Mouse (Mus musculus) spleen, embryonic (tissue): ENCODE results near the gene Sox12.

Source experiments
- CTCF ChIA-PET: fragments of 350-600 bp; sonication (Branson Sonifier 250); formaldehyde crosslinking; loops from one replicate; lab custom pipeline; 2022; lab: Charles Lee

Sox12 gene

DNA sequence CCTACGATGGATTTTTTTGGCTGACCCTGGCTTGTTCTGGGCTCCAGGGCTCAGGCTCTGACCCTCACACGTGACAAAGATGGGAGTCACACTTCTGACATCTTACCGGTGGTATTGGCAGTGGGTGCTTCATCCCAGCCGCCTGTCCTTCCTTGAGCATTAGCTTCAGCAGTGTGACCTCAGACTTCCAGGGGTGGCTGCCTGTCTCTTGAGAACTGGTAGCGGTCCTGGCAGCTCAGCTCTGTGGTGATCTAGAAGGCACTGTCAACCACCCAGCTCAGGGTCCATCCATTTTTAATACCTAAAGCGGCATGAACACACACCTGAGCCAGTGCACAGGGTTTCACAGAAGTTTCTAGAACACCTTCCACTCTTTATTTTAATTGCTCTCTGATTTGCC is 11.9 kb upstream of the Sox12 start:
- CTCF ChIA-PET: interaction anchor here (0.5 kb wide), 1 partner anchor 41 kb away, joined by 4 read pairs; no protein-coding TSS in a partner anchor

DNA sequence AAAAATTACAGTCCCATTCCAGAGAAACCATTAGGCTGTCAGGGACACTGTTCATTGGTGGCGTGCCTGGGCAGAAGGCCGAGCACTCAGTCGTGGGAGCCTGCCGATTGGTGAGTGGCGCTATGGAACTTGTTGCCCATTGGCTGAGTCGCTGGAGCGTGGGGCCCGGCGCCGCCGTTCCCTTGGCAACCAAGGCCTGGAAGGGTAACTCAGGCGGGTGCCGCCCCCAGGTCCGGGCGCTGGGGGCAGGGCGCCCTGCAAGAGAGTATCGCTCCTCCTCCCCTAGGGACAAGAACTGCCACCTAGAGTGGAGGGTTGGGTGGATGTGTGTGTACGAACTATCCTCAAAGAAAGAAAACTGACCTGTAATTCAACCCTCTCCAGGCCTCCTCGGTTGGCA is 8.3 kb upstream of the Sox12 start:
- CTCF ChIA-PET: no interaction called here

DNA sequence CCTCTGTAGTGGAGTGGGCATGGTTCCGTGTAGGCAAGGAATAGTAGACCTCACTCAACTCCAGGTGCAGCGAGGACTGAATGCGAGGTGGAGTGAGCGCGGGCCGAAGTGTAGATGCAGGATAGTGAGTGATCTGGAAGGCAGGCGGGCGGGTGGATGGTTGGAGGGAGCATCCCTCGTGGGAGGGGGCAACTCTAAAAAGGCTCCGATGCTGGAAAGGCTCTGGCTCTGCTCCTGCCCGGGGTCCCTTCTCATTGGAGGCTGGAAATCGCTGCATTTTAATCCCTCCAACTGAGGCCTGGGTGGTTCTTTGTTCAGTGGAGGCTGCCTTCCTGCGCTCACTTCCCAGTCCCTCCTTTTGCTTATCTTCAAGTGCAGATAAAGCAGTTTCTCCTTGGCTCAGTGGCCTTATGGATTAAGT is 1.3 kb upstream of the Sox12 start:
- CTCF ChIA-PET: no interaction called here

DNA sequence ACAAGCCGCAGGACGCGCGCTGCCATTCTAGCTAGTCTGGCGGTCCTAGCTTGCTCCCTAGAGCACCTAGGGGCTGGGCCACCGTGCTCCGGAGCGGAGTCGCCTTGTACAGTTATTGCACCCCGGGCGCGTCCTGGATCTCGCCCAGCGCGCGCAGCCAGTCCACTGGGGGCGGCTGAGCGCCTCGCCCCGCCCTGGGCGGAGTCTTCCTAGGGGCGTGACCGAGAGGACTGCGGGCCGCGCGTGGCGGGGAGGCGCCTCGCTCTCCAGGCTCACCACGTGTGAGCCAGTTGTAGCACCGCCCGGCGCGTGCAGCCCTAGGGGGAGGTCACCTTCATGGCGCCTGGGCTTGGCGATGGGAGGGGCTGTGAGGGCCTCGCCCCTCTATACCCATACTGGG is 828 bp upstream of the Sox12 start:
- CTCF ChIA-PET: no interaction called here

DNA sequence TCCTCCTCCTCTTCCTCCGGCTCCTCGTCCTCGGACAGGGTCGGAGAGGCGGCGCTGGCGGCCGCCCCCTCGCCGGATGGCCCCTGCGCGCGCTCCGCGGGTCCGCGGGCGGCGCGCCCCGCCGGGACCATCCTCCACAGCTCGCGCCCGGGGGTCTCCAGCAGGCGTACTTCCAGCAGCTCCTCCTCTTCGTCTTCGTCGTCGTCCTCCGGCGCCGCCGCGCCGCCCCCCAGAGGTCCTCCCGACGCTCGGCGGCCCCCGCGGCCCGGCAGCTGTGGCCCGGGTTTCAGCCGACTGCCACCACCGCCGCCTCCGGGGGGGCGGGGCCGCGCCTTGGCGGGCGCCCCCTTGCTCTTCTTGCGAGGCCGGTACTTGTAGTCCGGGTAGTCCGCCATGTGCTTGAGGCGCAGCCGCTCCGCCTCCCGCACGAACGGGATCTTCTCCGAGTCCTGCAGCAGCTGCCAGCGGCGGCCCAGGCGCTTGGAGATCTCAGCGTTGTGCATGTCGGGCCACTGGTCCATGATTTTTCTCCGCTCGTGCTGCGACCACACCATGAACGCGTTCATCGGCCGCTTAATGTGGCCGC is 766 bp downstream of the Sox12 start:
- CTCF ChIA-PET: interaction anchor here (0.9 kb wide), 1 partner anchor 448 kb away, joined by 3 read pairs; no protein-coding TSS in a partner anchor

DNA sequence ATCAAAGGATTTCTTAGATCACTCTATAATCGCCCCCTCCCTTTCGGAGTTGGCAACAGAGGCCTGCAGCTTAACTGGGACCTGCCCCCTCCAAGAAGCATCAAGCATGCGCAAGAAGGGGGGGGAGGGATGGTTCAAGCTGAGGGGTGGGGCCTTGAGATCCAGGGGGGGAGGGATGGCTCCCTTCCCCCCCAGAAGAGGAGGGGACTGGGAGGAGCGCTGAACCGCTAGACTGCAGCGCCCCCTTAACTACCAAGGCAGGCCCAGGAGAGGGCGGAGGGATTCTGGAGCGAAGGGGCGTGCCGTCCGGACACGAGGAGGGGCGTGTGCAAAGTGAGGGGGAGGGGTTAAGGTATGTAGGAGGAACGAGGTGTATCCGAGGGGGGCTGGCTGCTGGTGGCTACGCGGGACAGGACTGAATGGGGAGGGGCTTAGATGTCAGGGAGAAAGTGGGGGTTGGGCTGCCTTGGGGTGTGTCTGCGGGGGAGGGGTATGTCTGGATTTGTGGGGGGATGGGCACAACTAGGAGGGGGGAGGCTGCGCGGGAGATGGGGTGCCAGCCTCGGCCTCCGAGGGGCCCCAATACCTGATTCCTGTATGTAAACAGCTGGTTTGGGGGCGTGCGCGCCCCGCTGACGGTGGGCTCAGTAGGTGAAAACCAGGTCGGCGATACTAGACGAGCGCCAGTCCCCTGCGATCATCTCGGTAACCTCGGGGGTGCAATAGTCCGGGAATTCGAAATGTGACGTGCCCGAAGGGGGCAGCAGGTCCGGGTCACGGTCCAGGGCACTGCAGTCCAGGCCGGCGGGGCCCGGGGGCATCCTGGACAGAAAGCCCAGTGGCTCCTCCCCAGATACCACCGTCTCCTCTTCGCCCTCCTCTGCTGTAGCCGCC is 1.5 kb downstream of the Sox12 start:
- CTCF ChIA-PET: interaction anchor here (0.6 to 1.2 kb wide), 4 partner anchors 41 to 449 kb away, joined by 3 to 11 read pairs (median 4); no protein-coding TSS in a partner anchor

DNA sequence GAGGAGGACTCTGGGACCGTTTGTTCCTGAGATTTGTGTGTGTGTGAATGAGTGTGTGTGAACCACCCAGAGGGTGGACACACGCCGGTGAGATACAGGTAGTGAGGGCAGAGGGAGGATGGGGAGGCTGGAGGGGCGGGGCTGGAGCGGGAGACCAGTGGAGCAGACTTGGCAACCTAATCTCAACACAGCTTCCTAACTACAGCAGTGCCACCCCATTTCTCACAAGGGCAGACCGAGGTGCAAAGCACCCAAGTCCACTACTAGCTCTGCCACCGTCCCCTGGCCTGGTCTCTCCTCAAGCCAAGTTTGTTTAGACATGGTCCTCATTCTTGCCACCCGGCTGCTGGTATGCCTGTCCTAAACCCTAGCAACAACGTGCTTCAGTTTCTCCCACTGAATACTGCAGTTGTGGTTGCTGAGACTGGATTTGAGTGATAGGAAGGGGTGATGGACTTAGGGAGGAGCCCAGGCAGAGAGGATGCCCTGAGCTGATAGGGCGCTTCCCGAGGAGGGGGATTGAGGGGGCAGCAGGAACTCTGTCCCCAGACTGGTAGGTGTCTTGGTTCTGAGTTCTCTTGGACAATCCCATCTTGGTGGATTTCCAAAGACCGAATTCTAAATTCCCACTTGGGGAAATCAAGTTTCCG is 2.5 kb downstream of the Sox12 start:
- CTCF ChIA-PET: interaction anchor here (0.6 to 1.2 kb wide), 3 partner anchors 24 to 62 kb away, joined by 3 to 5 read pairs (median 4); no protein-coding TSS in a partner anchor

DNA sequence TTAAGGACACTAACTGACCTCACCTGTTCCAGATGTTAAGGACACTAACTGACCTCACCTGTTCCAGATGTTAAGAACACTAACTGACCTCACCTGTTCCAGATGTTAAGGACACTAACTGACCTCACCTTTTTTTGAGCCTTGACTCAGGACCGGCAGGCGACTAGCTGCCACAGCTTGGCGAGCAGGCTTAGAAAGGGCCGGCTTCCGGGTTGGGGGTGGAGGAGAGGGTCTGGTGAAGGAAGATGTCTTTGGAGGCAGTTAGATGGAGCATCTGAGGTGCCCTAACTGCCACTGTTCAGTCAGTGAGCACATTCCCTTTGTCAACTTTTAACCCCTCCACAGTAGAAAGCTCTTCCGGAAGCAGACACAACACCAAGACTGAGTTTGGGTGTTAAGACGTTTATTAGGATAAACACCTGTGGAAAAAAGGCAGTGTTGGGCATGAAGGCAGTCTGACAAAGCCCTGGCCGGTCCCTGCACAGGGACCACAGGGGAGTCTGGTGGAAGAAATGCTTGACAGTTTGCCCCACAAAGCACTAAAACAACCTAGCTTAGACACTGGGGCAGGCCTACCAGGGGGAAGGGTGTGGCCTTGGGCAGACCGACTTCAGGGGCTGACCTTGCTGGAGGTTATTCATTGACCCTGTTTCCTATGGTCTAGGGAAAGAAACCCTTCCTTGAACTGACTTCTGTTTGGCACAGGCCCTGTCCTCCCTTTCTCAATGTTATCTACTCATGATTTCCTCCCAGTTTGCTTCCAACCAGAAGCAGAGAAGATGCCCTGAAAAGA is 4.4 kb downstream of the Sox12 start:
- CTCF ChIA-PET: interaction anchor here (2.4 kb wide), 1 partner anchor 44 kb away, joined by 8 read pairs; no protein-coding TSS in a partner anchor

DNA sequence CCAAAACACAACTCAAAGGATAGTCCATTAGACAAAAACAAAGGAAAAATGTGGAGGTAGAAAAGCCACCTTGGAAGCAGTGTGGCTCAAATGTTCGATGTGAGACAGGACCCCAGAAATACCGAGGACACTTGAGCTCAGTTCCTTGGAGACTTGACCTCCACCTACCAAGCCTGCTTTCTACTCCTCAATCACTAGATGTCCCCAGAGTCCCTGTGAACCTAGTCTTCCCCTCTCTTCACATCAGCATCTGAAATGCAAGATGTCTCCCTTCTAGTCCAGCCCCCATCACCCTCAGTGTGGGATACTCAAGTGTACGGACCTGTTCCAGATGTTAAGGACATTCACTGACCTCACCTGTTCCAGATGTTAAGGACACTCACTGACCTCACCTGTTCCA is 5.1 kb downstream of the Sox12 start:
- CTCF ChIA-PET: interaction anchor here (2.4 kb wide), 1 partner anchor 45 kb away, joined by 8 read pairs; no protein-coding TSS in a partner anchor

DNA sequence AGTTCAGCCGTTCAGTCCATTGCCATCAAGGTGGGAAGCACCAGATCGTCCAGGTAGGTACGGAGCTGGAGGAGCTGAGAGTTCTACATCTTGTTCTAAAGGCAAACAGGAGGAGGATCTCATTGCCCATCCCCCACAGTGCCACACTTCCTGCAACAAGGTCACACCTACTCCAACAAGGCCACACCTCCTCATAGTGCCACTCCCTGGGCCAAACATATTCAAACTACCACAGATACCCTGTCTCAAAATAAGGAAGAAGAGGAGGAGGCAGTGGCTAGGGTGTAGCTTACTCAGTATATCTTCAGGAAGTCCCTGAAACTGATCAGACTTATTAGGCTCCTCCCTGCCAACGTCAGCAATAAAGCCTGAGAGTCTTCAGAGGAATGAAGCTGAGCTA is 13.7 kb downstream of the Sox12 start:
- CTCF ChIA-PET: no interaction called here

DNA sequence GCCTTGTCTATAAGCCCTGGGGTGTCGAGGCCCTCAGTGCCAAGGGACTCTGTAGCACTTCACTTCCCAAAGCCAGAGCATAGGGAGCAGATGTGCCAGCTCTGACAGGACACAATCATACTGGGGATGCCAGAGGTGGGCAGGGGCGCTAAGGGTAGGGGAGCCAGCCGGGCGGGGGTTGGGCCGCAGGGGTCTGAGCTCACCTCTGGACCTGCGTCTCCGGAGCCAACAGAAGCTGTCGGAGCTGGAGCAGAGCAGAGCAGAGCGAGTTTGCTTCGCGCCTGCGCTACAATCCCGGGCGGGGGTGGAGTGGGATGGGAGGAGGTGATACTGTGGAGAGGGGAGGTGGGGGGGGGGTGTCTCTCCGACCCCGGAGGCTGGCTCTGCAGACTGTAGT is 21.5 kb downstream of the Sox12 start, which contains the start of gene Nrsn2:
Gene Nrsn2, minus strand, starts transcription at position 294 of the 397 bp plus-strand sequence.
- CTCF ChIA-PET: no interaction called here

DNA sequence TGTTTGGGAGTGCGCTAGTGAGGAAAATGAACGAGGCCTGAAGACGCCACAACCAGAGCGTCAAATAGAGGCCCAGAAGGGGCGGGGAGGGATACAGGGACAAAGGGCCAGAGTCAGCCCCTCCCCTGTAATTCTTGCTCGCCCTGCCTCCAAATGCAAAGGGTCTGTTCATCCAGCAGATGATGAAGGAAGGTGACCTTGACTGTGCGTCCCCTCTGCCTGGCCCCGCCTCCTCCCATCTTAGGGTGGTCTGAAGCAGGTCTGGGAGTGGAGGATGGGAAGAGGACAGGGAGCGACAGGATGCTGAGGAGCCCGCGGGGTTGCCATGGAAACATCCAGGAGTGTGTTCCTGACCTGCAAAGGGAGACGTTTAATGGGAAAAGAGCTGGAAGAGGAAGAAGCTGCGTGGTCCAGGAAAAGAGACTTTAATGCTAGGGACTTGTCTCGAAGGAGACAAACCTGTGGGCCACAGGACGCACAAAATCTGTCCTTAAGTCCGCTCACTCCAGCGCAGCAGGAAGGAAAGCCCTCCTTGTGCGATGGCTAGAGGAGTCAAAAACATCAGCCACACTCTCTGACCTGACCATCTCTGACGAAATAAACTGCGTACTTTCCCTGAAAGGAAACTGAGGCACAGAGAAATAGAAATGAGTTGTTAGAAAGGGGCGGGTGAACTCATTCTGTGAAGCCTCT is 22.1 kb downstream of the Sox12 start:
- CTCF ChIA-PET: no interaction called here

DNA sequence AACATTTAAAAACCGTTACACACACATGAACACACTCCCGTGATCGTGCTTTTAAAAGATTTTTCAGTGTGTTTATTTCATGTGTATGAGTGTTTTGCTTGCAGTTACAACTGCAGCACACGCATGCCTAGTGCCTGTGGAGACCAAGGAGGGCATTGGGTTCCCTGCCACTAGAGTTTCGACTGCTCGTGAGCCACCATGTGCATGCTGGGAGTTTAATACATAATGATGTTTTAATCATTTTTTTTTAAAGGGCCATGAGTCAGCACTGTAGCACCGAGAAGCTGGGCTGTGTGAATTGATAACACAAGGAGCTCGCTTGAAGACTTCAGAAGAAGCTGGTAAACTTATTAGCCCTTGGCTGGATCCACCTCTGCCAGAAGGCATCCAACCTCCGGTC is 24.3 kb downstream of the Sox12 start:
- CTCF ChIA-PET: interaction anchor here (0.6 kb wide), 1 partner anchor 10 kb away, joined by 3 read pairs; no protein-coding TSS in a partner anchor

DNA sequence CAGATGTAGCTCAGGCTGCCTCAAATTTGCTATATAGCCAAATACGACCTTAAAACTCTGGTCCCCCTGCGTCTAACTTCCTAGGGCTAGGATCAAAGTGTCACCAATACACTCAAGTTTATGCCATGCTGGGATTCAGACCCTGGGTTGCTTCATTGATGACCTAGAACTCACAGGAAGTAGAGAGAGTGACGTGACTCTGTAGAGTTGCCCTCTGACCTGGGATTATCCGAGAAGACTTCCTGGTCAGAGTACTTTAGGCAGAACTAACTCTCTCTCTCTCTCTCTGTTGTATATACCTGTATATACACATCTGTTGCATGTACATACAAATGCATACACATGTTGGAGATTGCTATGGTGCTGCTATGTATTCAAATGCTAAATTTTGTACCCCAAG is 25.2 kb downstream of the Sox12 start:
- CTCF ChIA-PET: no interaction called here

DNA sequence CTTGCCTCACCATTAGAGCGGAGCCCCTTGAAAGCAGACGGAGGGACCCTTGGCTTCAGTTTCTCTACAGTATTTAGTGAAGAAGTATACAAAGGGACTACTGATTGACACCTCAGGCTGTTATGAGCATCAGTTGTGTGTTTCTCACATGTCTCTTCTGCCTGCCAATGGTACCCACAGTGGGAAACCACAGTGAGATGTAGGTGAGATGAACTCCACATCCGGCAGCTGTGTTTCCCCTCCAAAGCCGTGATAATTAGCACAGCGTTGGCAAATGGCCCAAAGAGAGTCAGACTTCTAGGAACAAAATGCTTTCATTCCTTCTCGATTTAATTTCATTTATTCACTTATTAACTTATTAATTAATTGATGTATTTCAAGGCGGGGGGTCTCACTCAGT is 25.8 kb downstream of the Sox12 start:
- CTCF ChIA-PET: interaction anchor here (0.8 kb wide), 1 partner anchor 19 kb away, joined by 3 read pairs; no protein-coding TSS in a partner anchor

DNA sequence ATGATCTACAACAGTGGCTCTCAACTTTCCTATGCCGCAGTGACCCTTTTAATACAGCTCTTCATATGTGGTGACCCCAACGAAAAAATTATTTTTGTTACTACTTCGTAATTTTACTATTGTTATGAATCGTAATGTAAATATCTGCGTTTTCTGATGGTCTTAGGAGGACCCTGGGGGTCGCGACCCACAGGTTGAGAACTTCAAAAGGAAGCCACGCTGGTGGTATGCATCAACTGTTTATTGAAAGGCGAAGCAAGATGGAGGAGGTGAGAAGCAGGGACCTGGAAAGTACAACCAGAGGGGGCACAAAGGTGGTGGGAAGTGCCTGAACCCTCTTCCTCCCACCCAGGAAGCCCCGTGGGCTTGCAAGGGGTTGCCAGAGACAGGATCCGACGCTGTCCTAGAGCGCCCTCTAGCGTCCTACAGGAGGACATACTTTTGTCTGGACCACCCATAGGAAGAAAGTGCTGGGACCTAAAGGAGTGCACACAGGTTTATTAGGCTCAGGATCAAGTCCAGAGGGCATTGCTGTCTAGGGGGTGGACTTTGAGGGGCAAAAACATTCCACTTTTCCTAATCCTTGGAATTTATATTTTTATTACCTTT is 29.2 kb downstream of the Sox12 start:
- CTCF ChIA-PET: interaction anchor here (0.7 kb wide), 2 partner anchors 41 to 342 kb away, joined by 3 to 4 read pairs; no protein-coding TSS in a partner anchor

DNA sequence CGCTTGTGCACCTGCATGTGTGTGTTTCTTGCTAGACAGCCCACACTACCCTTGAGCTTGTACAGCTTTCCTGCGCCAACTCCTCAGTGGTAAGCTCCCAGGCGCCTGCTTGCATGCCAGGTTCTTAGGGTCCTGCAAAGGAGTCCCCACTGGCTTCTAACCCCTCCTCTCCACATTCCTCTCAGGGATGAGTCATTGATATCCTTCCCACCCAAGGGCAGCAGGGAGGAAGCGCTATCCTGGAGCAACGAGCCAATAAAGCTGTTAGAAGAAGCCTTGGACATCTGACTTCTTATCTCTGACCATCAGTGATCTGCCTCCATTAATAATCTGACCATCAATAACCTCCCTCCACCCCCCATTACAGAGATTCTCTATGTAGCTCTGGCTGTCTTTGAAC is 29.9 kb downstream of the Sox12 start:
- CTCF ChIA-PET: interaction anchor here (0.7 kb wide), 1 partner anchor 343 kb away, joined by 3 read pairs; no protein-coding TSS in a partner anchor

DNA sequence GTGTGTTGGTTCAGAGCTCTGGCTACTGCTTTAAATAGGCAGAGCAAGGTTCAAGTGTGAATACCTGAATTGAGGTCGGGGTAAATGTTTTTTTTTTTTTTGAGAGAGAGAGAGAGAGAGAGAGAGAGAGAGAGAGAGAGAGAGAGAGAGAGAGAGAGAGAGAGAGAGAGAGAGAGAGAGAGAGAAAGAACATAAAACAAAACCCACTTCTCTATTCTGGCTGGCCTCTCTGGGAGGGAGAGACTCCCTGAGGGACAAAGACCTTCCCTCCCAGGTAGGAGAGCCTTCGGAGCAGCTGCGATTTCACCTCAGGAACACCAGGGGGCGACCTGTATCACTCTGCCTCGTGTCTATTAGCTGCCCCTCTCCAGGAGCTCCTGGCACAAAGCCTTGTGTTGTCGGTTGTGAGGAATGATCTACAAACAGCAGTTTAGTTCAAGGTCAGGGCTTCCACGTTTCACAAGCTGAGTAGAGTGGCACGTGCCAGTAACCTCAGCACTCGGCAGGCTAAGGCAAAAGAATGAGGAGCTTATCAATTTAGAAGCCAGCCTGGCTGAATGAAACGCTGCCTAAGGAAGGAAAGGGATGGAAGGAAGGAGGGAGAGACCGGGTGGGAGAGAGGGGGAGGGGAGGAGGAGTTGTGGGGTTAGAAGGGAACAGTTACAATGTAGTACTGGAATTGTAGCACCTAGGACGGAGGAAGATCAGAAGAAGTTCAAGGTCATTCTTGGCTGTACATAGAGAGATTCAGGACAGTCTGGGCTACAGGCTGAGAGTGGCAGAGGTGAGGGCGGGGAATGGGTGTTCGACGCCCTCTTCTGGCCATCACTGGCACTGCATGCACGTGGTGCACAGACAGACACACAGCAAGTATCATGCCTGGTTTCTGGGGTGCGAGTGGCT is 34.4 kb downstream of the Sox12 start:
- CTCF ChIA-PET: interaction anchor here (0.5 to 0.7 kb wide), 5 partner anchors 9 to 214 kb away, joined by 3 to 18 read pairs (median 7); no protein-coding TSS in a partner anchor

DNA sequence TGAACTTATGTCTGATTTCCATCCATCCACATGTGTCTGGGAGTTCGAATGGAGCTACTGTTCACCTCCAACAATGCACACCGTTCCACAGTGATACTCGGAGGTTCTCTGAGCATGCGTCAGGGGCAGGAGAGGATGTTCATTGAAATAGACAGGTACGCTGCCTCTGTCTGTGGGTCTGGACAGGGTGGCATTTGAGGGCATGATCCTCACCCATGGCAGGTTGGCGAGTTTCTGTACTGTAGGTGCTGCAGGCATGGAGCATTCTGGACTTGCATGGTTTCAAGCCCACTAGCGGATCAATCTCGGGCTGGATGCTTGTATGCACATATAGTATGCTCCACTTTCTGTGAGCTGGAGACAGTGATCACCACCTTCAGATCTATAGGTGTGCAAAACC is 36.7 kb downstream of the Sox12 start:
- CTCF ChIA-PET: no interaction called here
